Mouse (Mus musculus) neural tube, embryonic 12.5 days (tissue): ENCODE results near the gene Mrgpra2b. TPM values are rescaled to one million over a fixed set of nuclear protein-coding genes. Genes with fewer than 3 reads are reported as not detected.
"Not testable (repeated sequence)": the region's sequence is repeated elsewhere in the genome, so short reads cannot be mapped to it uniquely, and the experiment has no call there.

ENCODE experiments used
- ATAC-seq: fragments of 200-750 bp; cut with Nextera tagmentation; 2 replicates; pipeline ENCODE4 v1.8.0; 2017; ENCODE audit warnings: low read depth, mild to moderate bottlenecking, moderate TSS enrichment, moderate library complexity; ENCODE audit not compliant: low FRiP score
- H3K27ac ChIP-seq: fragments of 300-500 bp; sonication (generic); 2 replicates; pipeline ENCODE4 v1.5.1; 2016
- H3K27me3 ChIP-seq: fragments of 300-500 bp; sonication (generic); replicated peaks from 2 replicates; pipeline ENCODE4 v1.6.1; 2016; ENCODE audit warnings: mild to moderate bottlenecking
- H3K36me3 ChIP-seq: fragments of 300-500 bp; sonication (generic); 2 replicates; pipeline ENCODE4 v1.6.1; 2016; ENCODE audit warnings: mild to moderate bottlenecking
- H3K4me1 ChIP-seq: fragments of 300-500 bp; sonication (generic); 2 replicates; pipeline ENCODE4 v1.6.1; 2016
- H3K4me2 ChIP-seq: fragments of 300-500 bp; sonication (generic); replicated peaks from 2 replicates; pipeline ENCODE4 v1.6.1; 2016; ENCODE audit warnings: mild to moderate bottlenecking
- H3K4me3 ChIP-seq: fragments of 300-500 bp; sonication (generic); 2 replicates; pipeline ENCODE4 v1.5.1; 2016
- H3K9ac ChIP-seq: fragments of 300-500 bp; sonication (generic); 2 replicates; pipeline ENCODE4 v1.6.1; 2016; ENCODE audit warnings: mild to moderate bottlenecking
- H3K9me3 ChIP-seq: fragments of 300-500 bp; sonication (generic); 2 replicates; pipeline ENCODE4 v1.6.1; 2016; ENCODE audit warnings: mild to moderate bottlenecking
- WGBS: fragments of 180-500 bp; shearing (Covaris S2); methylation state at CpG from one replicate; pipeline ENCODE4 v1.1.7; 2016; 5-methylcytosine and 5-hydroxymethylcytosine counted together
- polyA plus RNA-seq: library from polyadenylated mRNA; unstranded; fragments of >200 nt; fragmentation: Nextera tagmentation; extraction: Ambion mirVana; gene quantifications from 2 replicates; pipeline ENCODE4 v1.2.1, GENCODE M21; 2016

Mrgpra2b gene
- not detected in 2 replicates for polyA plus RNA-seq

- Histone ChIP-seq H3K9ac (no peak within 1 kb of the TSS), H3K36me3 (no peaks in the 10 kb centered on the region), H3K4me3 (no peak within 1 kb of the TSS), H3K4me2 (no peak within 1 kb of the TSS), H3K4me1 (no peaks in the 10 kb centered on the region), H3K27me3 (no peaks in the 10 kb centered on the region), H3K9me3 (peaks cover 40% of the 10 kb centered on the region; the same call in 1 of the 2 replicates), H3K27ac (no peak within 1 kb of the TSS)
- ATAC-seq: no peak
Measured at GRCm38 (mm10) chr7:47528762-47529161, at the start of gene Mrgpra2b. Gene Mrgpra2b, minus strand, starts transcription at chr7:47528862.

GRCm38 (mm10) chr7:47516379-47516778 lies 12.3 kb downstream of the Mrgpra2b start:
- Histone ChIP-seq H3K4me2 (no peak overlapping the region), H3K9me3 (peaks cover 27% of the 10 kb centered on the region), H3K36me3 (no peaks in the 10 kb centered on the region), H3K9ac (no peak overlapping the region), H3K4me3 (no peak overlapping the region), H3K27ac (no peak overlapping the region), H3K4me1 (no peaks in the 10 kb centered on the region), H3K27me3 (no peaks in the 10 kb centered on the region)
- ATAC-seq: no peak
- 84% methylated on average over 1 of the region's 1 CpGs for WGBS

GRCm38 (mm10) chr7:47515050-47515449 lies 13.6 kb downstream of the Mrgpra2b start:
- no peak overlapping the region for H3K4me3 ChIP-seq
- no peaks in the 10 kb centered on the region for H3K27me3 ChIP-seq
- peaks cover 20% of the 10 kb centered on the region for H3K9me3 ChIP-seq
- ATAC-seq: no peak
- H3K9ac ChIP-seq: no peak overlapping the region
- no peak overlapping the region for H3K27ac ChIP-seq
- no peaks in the 10 kb centered on the region for H3K36me3 ChIP-seq
- H3K4me1 ChIP-seq: no peaks in the 10 kb centered on the region
- 73% methylated on average over 2 of the region's 2 CpGs for WGBS
- no peak overlapping the region for H3K4me2 ChIP-seq

GRCm38 (mm10) chr7:47502953-47503352 lies 25.7 kb downstream of the Mrgpra2b start:
- Histone ChIP-seq H3K36me3 (no peaks in the 10 kb centered on the region), H3K9ac (no peak overlapping the region), H3K4me1 (no peaks in the 10 kb centered on the region), H3K27me3 (no peaks in the 10 kb centered on the region), H3K9me3 (peaks cover 31% of the 10 kb centered on the region), H3K27ac (no peak overlapping the region), H3K4me3 (no peak overlapping the region), H3K4me2 (no peak overlapping the region)
- 77% methylated on average over 4 of the region's 4 CpGs for WGBS
- no peak for ATAC-seq

GRCm38 (mm10) chr7:47491266-47491665 lies 37.4 kb downstream of the Mrgpra2b start:
- H3K9me3 ChIP-seq, H3K36me3 ChIP-seq, ATAC-seq, H3K27me3 ChIP-seq, H3K4me3 ChIP-seq, H3K4me2 ChIP-seq, H3K9ac ChIP-seq, H3K27ac ChIP-seq, H3K4me1 ChIP-seq: not testable (repeated sequence)

- H3K9me3 ChIP-seq, H3K4me1 ChIP-seq, H3K4me2 ChIP-seq, H3K36me3 ChIP-seq, H3K27ac ChIP-seq, H3K27me3 ChIP-seq, ATAC-seq, H3K9ac ChIP-seq, H3K4me3 ChIP-seq: not testable (repeated sequence)
- WGBS: no CpG with 5 or more reads among the region's 1 CpGs
Measured at GRCm38 (mm10) chr7:47489438-47489837, 39.2 kb downstream of the Mrgpra2b start.

GRCm38 (mm10) chr7:47483181-47483580 lies 45.5 kb downstream of the Mrgpra2b start:
- not testable (repeated sequence) for H3K9ac ChIP-seq, H3K27me3 ChIP-seq, H3K4me3 ChIP-seq, ATAC-seq, H3K36me3 ChIP-seq, H3K9me3 ChIP-seq, H3K27ac ChIP-seq, H3K4me1 ChIP-seq, H3K4me2 ChIP-seq

GRCm38 (mm10) chr7:47473904-47474303 lies 54.8 kb downstream of the Mrgpra2b start:
- 53% methylated on average over 2 of the region's 3 CpGs for WGBS
- H3K36me3 ChIP-seq: not testable (repeated sequence)

GRCm38 (mm10) chr7:47465278-47465981 lies 63.2 kb downstream of the Mrgpra2b start:
- not testable (repeated sequence) for H3K4me1 ChIP-seq, H3K27me3 ChIP-seq, ATAC-seq, H3K9ac ChIP-seq, H3K27ac ChIP-seq, H3K9me3 ChIP-seq, H3K4me2 ChIP-seq, H3K4me3 ChIP-seq, H3K36me3 ChIP-seq

More at GRCm38 (mm10) chr7:47473904-47474303, 54.8 kb downstream of the Mrgpra2b start:
- H3K4me3 ChIP-seq, H3K27me3 ChIP-seq, H3K27ac ChIP-seq, ATAC-seq, H3K4me1 ChIP-seq, H3K4me2 ChIP-seq, H3K9ac ChIP-seq, H3K9me3 ChIP-seq: not testable (repeated sequence)

- H3K9me3 ChIP-seq, H3K27ac ChIP-seq, H3K36me3 ChIP-seq, H3K27me3 ChIP-seq, H3K4me3 ChIP-seq, ATAC-seq, H3K9ac ChIP-seq, H3K4me1 ChIP-seq, H3K4me2 ChIP-seq: not testable (repeated sequence)
- WGBS: no CpG with 5 or more reads among the region's 1 CpGs
Measured at GRCm38 (mm10) chr7:47452015-47452414, 76.6 kb downstream of the Mrgpra2b start, which contains the start of gene Mrgpra2a. Gene Mrgpra2a, minus strand, starts transcription at chr7:47452139.

GRCm38 (mm10) chr7:47445729-47446128 lies 82.9 kb downstream of the Mrgpra2b start:
- not testable (repeated sequence) for ATAC-seq, H3K9me3 ChIP-seq, H3K27me3 ChIP-seq, H3K9ac ChIP-seq, H3K36me3 ChIP-seq, H3K27ac ChIP-seq, H3K4me2 ChIP-seq, H3K4me1 ChIP-seq, H3K4me3 ChIP-seq

GRCm38 (mm10) chr7:47436463-47436862 lies 92.2 kb downstream of the Mrgpra2b start:
- H3K4me1 ChIP-seq, H3K9ac ChIP-seq, H3K4me2 ChIP-seq, H3K27ac ChIP-seq, H3K36me3 ChIP-seq, ATAC-seq, H3K9me3 ChIP-seq, H3K27me3 ChIP-seq, H3K4me3 ChIP-seq: not testable (repeated sequence)
- 28% methylated on average over 1 of the region's 2 CpGs for WGBS

- H3K9me3 ChIP-seq, H3K27me3 ChIP-seq, H3K4me1 ChIP-seq, H3K4me3 ChIP-seq, H3K9ac ChIP-seq, H3K27ac ChIP-seq, H3K36me3 ChIP-seq, H3K4me2 ChIP-seq, ATAC-seq: not testable (repeated sequence)
Measured at GRCm38 (mm10) chr7:47427815-47428508, 100.7 kb downstream of the Mrgpra2b start.
